Mouse (Mus musculus): ENCODE measurements at regions not wholly inside any gene's neighbourhood (a gene's known extent, or its start where the extent isn't known, plus 50 kb on each side); places are given as distances from the start of the nearest gene placed in this dataset.

DNA sequence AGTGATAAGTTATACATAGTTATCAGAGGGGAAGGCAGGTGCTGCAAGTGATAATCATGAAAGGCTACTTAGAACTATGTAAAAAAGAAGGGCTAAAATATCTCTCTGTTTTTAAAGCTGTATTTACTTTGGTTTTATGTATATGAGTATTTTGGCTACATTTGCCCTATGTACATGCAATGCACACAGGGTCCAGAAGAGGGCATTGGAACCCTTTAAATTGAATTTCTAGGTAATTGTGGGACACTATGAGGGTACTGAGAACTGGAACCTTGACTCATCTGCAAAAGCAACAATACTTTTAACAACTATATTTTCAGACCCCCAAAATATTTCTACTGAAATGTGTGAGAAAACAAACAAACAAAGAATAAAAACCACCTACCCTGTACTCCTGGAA is 82.9 kb downstream of the 4933402N22Rik start:
- no peak for TF ChIP-seq CTCF (IDR thresholded peaks at IDR 0.05; ENCODE audit: insufficient read depth, low read length)
- no peak for TF ChIP-seq POLR2A (IDR thresholded peaks at IDR 0.05; ENCODE audit: borderline replicate concordance, extremely low read depth, low read depth, low read length)

All from lung, adult 2 months (tissue).